Mouse (Mus musculus) CD4-positive, CD25-positive, alpha-beta regulatory T cell, adult 4 months (primary cell): Measurements from ENCODE around the gene Qser1. TPM values are rescaled to one million over a fixed set of nuclear protein-coding genes. Genes with fewer than 3 reads are reported as not detected.

Experiments
- ATAC-seq: one replicate; pipeline ENCODE4 v1.8.0; 2017
- polyA plus RNA-seq, 2 experiments: library from polyadenylated mRNA; unstranded; fragments of 100-300 nt; shearing (Covaris generic); gene quantifications; one replicate each; pipeline ENCODE4 v1.2.1; 2017

The Qser1 gene
- polyA plus RNA-seq, 2 experiments from 2014 or later, result 1.6 to 2.1 TPM

GRCm38 (mm10) chr2:104817555-104818330 is 1.2 kb upstream of the Qser1 start:
- peak; percentile 16 for ATAC-seq

- peak; percentile 66 for ATAC-seq
These were observed 393 bp upstream of the Qser1 start for GRCm38 (mm10) chr2:104816866-104817439.

- peak; percentile 42 for ATAC-seq
These were observed 794 bp downstream of the Qser1 start for GRCm38 (mm10) chr2:104815561-104816370.

GRCm38 (mm10) chr2:104814181-104814951 is 2.2 kb downstream of the Qser1 start:
- ATAC-seq, result no peak

GRCm38 (mm10) chr2:104805435-104805834 is 11.1 kb downstream of the Qser1 start:
- ATAC-seq, result no peak

GRCm38 (mm10) chr2:104774763-104775162 is 41.8 kb downstream of the Qser1 start:
- ATAC-seq, result peak; percentile 51

GRCm38 (mm10) chr2:104768697-104769096 is 47.9 kb downstream of the Qser1 start:
- ATAC-seq, result no peak

- ATAC-seq, result no peak
These were observed 52.5 kb downstream of the Qser1 start for GRCm38 (mm10) chr2:104764018-104764417.

- ATAC-seq, result peak; percentile 89
These were observed 53.3 kb downstream of the Qser1 start for GRCm38 (mm10) chr2:104763134-104763703.

- no peak for ATAC-seq
These were observed 65.9 kb downstream of the Qser1 start for GRCm38 (mm10) chr2:104750611-104751010.

- ATAC-seq, result no peak
These were observed 67.8 kb downstream of the Qser1 start for GRCm38 (mm10) chr2:104748652-104749183.

GRCm38 (mm10) chr2:104746251-104746650 is 70.3 kb downstream of the Qser1 start:
- ATAC-seq, result no peak

GRCm38 (mm10) chr2:104743971-104744370 is 72.6 kb downstream of the Qser1 start:
- ATAC-seq, result no peak

GRCm38 (mm10) chr2:104743160-104743559 is 73.4 kb downstream of the Qser1 start:
- ATAC-seq, result no peak

- peak; percentile 39 for ATAC-seq
These were observed 73.9 kb downstream of the Qser1 start, which contains the start of gene Depdc7 for GRCm38 (mm10) chr2:104742741-104743064. Gene Depdc7 (minus strand): TSS chr2:104742878.

GRCm38 (mm10) chr2:104741896-104742740 is 74.4 kb downstream of the Qser1 start:
- no peak for ATAC-seq

- no peak for ATAC-seq
These were observed 75.4 kb downstream of the Qser1 start for GRCm38 (mm10) chr2:104741015-104741758.

- no peak for ATAC-seq
These were observed 76.2 kb downstream of the Qser1 start for GRCm38 (mm10) chr2:104740248-104740949.

- ATAC-seq, result no peak
These were observed 76.9 kb downstream of the Qser1 start for GRCm38 (mm10) chr2:104739691-104740090.

- ATAC-seq, result no peak
These were observed 80.3 kb downstream of the Qser1 start for GRCm38 (mm10) chr2:104736241-104736640.
